Mouse (Mus musculus) midbrain, embryonic 15.5 days (tissue): ENCODE results near the gene Insl3. TPM values are rescaled to one million over a fixed set of nuclear protein-coding genes. Genes with fewer than 3 reads are reported as not detected.
"Not testable (repeated sequence)": the region's sequence is repeated elsewhere in the genome, so short reads cannot be mapped to it uniquely, and the experiment has no call there.

Experiments used
- ATAC-seq: fragments of 200-750 bp; cut with Nextera tagmentation; replicated peaks from 2 replicates; pipeline ENCODE4 v1.8.0; 2017; ENCODE audit warnings: moderate TSS enrichment
- H3K27ac ChIP-seq: fragments of 300-500 bp; sonication (generic); 2 replicates; pipeline ENCODE4 v1.5.1; 2015; ENCODE audit warnings: mild to moderate bottlenecking, inconsistent platforms
- H3K27me3 ChIP-seq: fragments of 300-500 bp; sonication (generic); replicated peaks from 2 replicates; pipeline ENCODE4 v1.6.1; 2015; ENCODE audit warnings: inconsistent platforms
- H3K36me3 ChIP-seq: fragments of 300-500 bp; sonication (generic); replicated peaks from 2 replicates; pipeline ENCODE4 v1.6.1; 2015; ENCODE audit warnings: inconsistent platforms
- H3K4me1 ChIP-seq: fragments of 300-500 bp; sonication (generic); 2 replicates; pipeline ENCODE4 v1.6.1; 2015; ENCODE audit warnings: inconsistent platforms
- H3K4me2 ChIP-seq: fragments of 300-500 bp; sonication (generic); 2 replicates; pipeline ENCODE4 v1.6.1; 2015; ENCODE audit warnings: inconsistent platforms, mild to moderate bottlenecking, moderate library complexity
- H3K4me3 ChIP-seq: fragments of 300-500 bp; sonication (generic); 2 replicates; pipeline ENCODE4 v1.5.1; 2015; ENCODE audit warnings: mild to moderate bottlenecking, inconsistent platforms
- H3K9ac ChIP-seq: fragments of 300-500 bp; sonication (generic); 2 replicates; pipeline ENCODE4 v1.6.1; 2015; ENCODE audit warnings: mild to moderate bottlenecking, inconsistent platforms
- H3K9me3 ChIP-seq: fragments of 300-500 bp; sonication (generic); 2 replicates; pipeline ENCODE4 v1.6.1; 2016; ENCODE audit warnings: inconsistent platforms
- WGBS: fragments of 180-500 bp; shearing (Covaris S2); methylation state at CpG from one replicate; pipeline ENCODE4 v1.1.7; 2015; ENCODE audit warnings: mixed read lengths; 5-methylcytosine and 5-hydroxymethylcytosine counted together
- polyA plus RNA-seq: library from polyadenylated mRNA; unstranded; fragments of >200 nt; fragmentation: Nextera tagmentation; extraction: Ambion mirVana; gene quantifications from 2 replicates; pipeline ENCODE4 v1.2.1, GENCODE M21; 2015

Insl3 gene
- polyA plus RNA-seq, 1 experiment from 2014 or later, result 0.37 TPM

GRCm38 (mm10) chr8:71700493-71701269 lies 11.7 kb downstream of the Insl3 start:
- WGBS, result 9% methylated on average over 29 of the region's 29 CpGs

GRCm38 (mm10) chr8:71701414-71702086 lies 12.5 kb downstream of the Insl3 start, which contains the start of gene B3gnt3:
Gene B3gnt3, minus strand, starts transcription at chr8:71701789.
- Histone ChIP-seq H3K9ac (no peak within 1 kb of the TSS), H3K36me3 (no peaks in the 10 kb centered on the region), H3K4me2 (peak within 1 kb of the TSS; percentile 14), H3K4me1 (0 out of 2 replicates have a peak, but pooled peaks cover 2% of the 10 kb centered on the region), H3K27ac (no peak within 1 kb of the TSS), H3K9me3 (no peaks in the 10 kb centered on the region), H3K27me3 (peaks cover 56% of the 10 kb centered on the region), H3K4me3 (no peak within 1 kb of the TSS)
- no peak for ATAC-seq
- WGBS, result 19% methylated on average over 31 of the region's 34 CpGs

More at GRCm38 (mm10) chr8:71700493-71701269, 11.7 kb downstream of the Insl3 start:
- H3K9me3 ChIP-seq, result no peaks in the 10 kb centered on the region
- no peaks in the 10 kb centered on the region for H3K36me3 ChIP-seq
- no peak overlapping the region for H3K9ac ChIP-seq
- 0 out of 2 replicates have a peak, but pooled peaks cover 2% of the 10 kb centered on the region for H3K4me1 ChIP-seq
- peak overlapping the region; percentile 14 for H3K4me2 ChIP-seq
- no peak overlapping the region for H3K4me3 ChIP-seq
- H3K27me3 ChIP-seq, result peaks cover 56% of the 10 kb centered on the region
- no peak for ATAC-seq
- H3K27ac ChIP-seq, result no peak overlapping the region

- 28% methylated on average over 4 of the region's 4 CpGs for WGBS
- Histone ChIP-seq H3K4me3 (no peak overlapping the region), H3K27me3 (peaks cover 51% of the 10 kb centered on the region), H3K27ac (no peak overlapping the region), H3K9ac (no peak overlapping the region), H3K36me3 (no peaks in the 10 kb centered on the region), H3K4me2 (no peak overlapping the region), H3K9me3 (no peaks in the 10 kb centered on the region), H3K4me1 (0 out of 2 replicates have a peak, but pooled peaks cover 2% of the 10 kb centered on the region)
- no peak for ATAC-seq
Observed at GRCm38 (mm10) chr8:71702087-71702432, 13.0 kb downstream of the Insl3 start.

GRCm38 (mm10) chr8:71702923-71703322 lies 13.9 kb downstream of the Insl3 start:
- no peak for ATAC-seq
- Histone ChIP-seq H3K36me3 (no peaks in the 10 kb centered on the region), H3K4me3 (no peak overlapping the region), H3K27me3 (peaks cover 51% of the 10 kb centered on the region), H3K9ac (no peak overlapping the region), H3K9me3 (no peaks in the 10 kb centered on the region), H3K4me2 (no peak overlapping the region), H3K4me1 (0 out of 2 replicates have a peak, but pooled peaks cover 2% of the 10 kb centered on the region), H3K27ac (no peak overlapping the region)
- WGBS, result 87% methylated on average over 3 of the region's 3 CpGs

- H3K4me3 ChIP-seq, H3K9ac ChIP-seq, ATAC-seq, H3K4me1 ChIP-seq, H3K27ac ChIP-seq, H3K36me3 ChIP-seq, H3K4me2 ChIP-seq, H3K9me3 ChIP-seq: not testable (repeated sequence)
- H3K27me3 ChIP-seq, result peaks cover 51% of the 10 kb centered on the region
Observed at GRCm38 (mm10) chr8:71703400-71703799, 14.4 kb downstream of the Insl3 start.

GRCm38 (mm10) chr8:71707874-71708273 lies 18.9 kb downstream of the Insl3 start:
- Histone ChIP-seq H3K4me3 (no peak overlapping the region), H3K27me3 (peaks cover 12% of the 10 kb centered on the region), H3K4me1 (peaks cover 6% of the 10 kb centered on the region), H3K36me3 (peaks cover 4% of the 10 kb centered on the region; the same call in 1 of the 2 replicates), H3K9ac (no peak overlapping the region), H3K27ac (no peak overlapping the region), H3K4me2 (no peak overlapping the region), H3K9me3 (no peaks in the 10 kb centered on the region)
- WGBS, result 33% methylated on average over 8 of the region's 8 CpGs
- no peak for ATAC-seq

GRCm38 (mm10) chr8:71709134-71709799 lies 20.3 kb downstream of the Insl3 start:
- H3K9me3 ChIP-seq, result no peaks in the 10 kb centered on the region
- ATAC-seq, result no peak; the same call in none of the 2 replicates
- peak overlapping the region; percentile 43; the same call in 1 of the 2 replicates for H3K4me2 ChIP-seq
- H3K36me3 ChIP-seq, result peaks cover 13% of the 10 kb centered on the region; the same call in 1 of the 2 replicates
- H3K27ac ChIP-seq, result no peak overlapping the region
- 42% methylated on average over 25 of the region's 25 CpGs for WGBS
- H3K27me3 ChIP-seq, result peaks cover 5% of the 10 kb centered on the region; the same call in 1 of the 2 replicates
- no peak overlapping the region for H3K9ac ChIP-seq
- H3K4me1 ChIP-seq, result peaks cover 6% of the 10 kb centered on the region
- H3K4me3 ChIP-seq, result no peak overlapping the region

- H3K9ac ChIP-seq, result no peak overlapping the region
- H3K4me3 ChIP-seq, result peak overlapping the region; percentile 12; the same call in 1 of the 2 replicates
- peaks cover 5% of the 10 kb centered on the region; the same call in 1 of the 2 replicates for H3K27me3 ChIP-seq
- H3K36me3 ChIP-seq, result peaks cover 13% of the 10 kb centered on the region; the same call in 1 of the 2 replicates
- WGBS, result 21% methylated on average over 25 of the region's 25 CpGs
- peaks cover 6% of the 10 kb centered on the region for H3K4me1 ChIP-seq
- H3K9me3 ChIP-seq, result no peaks in the 10 kb centered on the region
- peak; percentile 83 for ATAC-seq
- H3K27ac ChIP-seq, result no peak overlapping the region
- peak overlapping the region; percentile 43 for H3K4me2 ChIP-seq
Observed at GRCm38 (mm10) chr8:71709800-71710446, 20.9 kb downstream of the Insl3 start.

- H3K4me1 ChIP-seq, result peaks cover 6% of the 10 kb centered on the region
- peaks cover 22% of the 10 kb centered on the region; the same call in 1 of the 2 replicates for H3K36me3 ChIP-seq
- H3K27ac ChIP-seq, result no peak overlapping the region
- no peaks in the 10 kb centered on the region; the same call in 1 of the 2 replicates for H3K27me3 ChIP-seq
- no peak overlapping the region for H3K4me3 ChIP-seq
- ATAC-seq, result no peak
- WGBS, result 77% methylated on average over 2 of the region's 2 CpGs
- no peak overlapping the region for H3K9ac ChIP-seq
- no peaks in the 10 kb centered on the region for H3K9me3 ChIP-seq
- H3K4me2 ChIP-seq, result no peak overlapping the region
Observed at GRCm38 (mm10) chr8:71711574-71711973, 22.6 kb downstream of the Insl3 start.

GRCm38 (mm10) chr8:71715531-71715930 lies 26.5 kb downstream of the Insl3 start:
- Histone ChIP-seq H3K9me3 (no peaks in the 10 kb centered on the region), H3K4me3 (no peak overlapping the region), H3K36me3 (peaks cover 35% of the 10 kb centered on the region; the same call in 1 of the 2 replicates), H3K9ac (no peak overlapping the region), H3K4me2 (no peak overlapping the region), H3K4me1 (peaks cover 28% of the 10 kb centered on the region), H3K27ac (no peak overlapping the region), H3K27me3 (no peaks in the 10 kb centered on the region)
- ATAC-seq, result no peak
- 60% methylated on average over 8 of the region's 8 CpGs for WGBS

GRCm38 (mm10) chr8:71716561-71717053 lies 27.6 kb downstream of the Insl3 start:
- Histone ChIP-seq H3K4me2 (no peak overlapping the region), H3K27me3 (no peaks in the 10 kb centered on the region), H3K9ac (no peak overlapping the region), H3K9me3 (no peaks in the 10 kb centered on the region), H3K4me1 (peaks cover 39% of the 10 kb centered on the region), H3K27ac (no peak overlapping the region), H3K4me3 (no peak overlapping the region), H3K36me3 (peaks cover 35% of the 10 kb centered on the region; the same call in 1 of the 2 replicates)
- ATAC-seq, result no peak
- 89% methylated on average over 13 of the region's 13 CpGs for WGBS
